Mouse (Mus musculus) urinary bladder, adult 18-20 months (tissue): ENCODE results near the gene Wdr86.
A peak's percentile ranks its signal among the peaks of the same experiment; 100 is the strongest.
"Not testable (repeated sequence)": the region's sequence is repeated elsewhere in the genome, so short reads cannot be mapped to it uniquely, and the experiment has no call there.

Experiments used
- DNase-seq, 2 experiments: peaks; one replicate each; pipeline ENCODE4 v3.0.0; 2022; ENCODE audit warnings: low spot score in 2 of 2, mixed read lengths in 2 of 2

Gene Wdr86

DNA sequence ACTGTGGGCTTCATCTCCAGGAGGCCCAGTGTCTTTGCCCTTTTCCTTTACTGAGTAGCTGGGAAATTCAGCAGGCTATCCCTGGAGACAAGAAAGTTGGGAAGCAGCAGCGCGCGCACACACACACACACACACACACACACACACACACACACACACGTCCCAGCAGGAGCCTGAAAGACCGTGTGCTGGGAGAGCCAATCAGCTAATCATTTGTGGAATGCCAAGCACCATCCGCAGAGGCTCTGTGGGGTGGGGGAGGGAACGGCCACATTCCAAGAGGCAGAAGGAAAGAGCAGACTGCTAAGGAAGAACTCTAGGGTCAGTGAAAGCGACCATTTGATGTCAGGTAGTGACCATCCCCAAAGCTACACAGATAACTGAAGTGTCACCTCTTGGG is 2.6 kb upstream of the Wdr86 start:
- no peak for DNase-seq

- DNase-seq = no peak
Observed at GRCm38 (mm10) chr5:24730986-24731385, 459 bp upstream of the Wdr86 start.

DNA sequence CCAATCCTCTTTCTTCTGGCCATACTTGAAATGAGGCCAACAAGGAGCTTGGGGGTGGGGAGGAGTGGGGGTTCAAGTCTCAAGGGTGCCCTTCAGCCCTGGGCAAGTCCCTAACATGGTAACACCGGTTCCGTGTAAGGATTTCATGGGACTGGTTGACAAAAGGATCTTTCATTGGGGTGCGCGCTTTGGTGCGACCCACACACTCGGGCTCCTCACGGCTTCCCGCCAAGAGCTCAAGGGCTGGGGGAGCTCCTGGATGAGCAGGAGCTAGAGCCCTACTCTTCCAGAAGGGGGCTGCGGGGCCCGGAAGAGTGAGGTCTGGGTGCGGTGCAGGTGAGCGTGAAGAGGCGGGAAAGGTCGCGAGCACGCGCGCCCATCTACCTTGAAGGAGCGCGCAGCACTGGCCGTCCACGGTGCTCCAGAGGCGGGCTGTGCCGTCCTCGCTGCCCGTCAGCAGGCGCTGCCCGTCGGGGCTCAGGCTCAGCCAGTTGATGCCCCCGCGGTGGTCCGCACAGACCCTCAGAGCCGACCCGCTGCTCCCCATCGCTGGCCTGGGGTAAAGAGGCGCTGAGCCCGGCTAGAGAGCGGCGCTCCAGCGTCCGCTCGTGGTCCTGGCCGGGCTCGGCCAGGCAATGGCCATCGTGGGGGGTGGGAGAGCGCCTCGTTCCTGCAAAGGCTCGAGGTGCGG is 585 bp downstream of the Wdr86 start:
- DNase-seq = no peak

GRCm38 (mm10) chr5:24726901-24727836 is 3.4 kb downstream of the Wdr86 start:
- no peak for DNase-seq

DNA sequence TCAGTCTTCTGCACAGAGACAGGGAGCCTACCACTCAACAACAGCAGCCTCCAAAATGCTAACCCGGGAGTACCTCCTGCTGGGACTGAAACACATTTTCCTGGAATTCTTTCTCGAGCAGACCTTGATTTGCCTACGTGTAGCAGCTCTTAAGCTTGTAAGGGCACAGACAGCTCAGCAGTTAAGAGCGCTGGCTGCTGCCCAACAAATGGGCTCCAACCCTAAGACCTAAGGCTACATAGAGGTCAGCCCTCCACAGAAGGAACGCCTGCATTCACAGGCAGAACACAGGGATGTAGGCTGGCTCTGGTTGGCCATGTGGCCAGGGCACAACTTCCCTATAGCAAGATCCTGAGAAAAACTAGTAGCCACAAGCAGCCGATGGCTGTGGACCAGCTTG is 4.6 kb downstream of the Wdr86 start:
- no peak for DNase-seq

DNA sequence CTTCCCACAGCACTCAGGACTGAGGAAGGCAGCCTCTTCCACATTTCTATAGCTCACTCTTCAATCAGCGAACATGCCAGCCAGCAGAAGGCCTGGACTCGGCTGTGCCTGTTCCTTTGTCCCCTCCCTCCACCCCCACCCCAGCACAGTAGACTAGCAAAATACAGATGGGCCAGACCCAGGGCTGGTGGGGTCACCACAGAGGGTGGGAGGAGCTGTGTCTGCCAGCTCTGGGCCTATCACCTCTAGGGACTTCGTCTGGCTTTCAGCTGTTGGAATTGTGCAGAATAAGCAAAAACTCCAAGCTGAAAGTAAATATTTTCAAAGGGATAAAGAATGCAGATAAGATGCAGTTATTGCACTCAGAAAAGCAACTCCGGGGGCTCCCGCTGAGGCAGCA is 5.7 kb downstream of the Wdr86 start:
- no peak for DNase-seq

- DNase-seq = no peak
Observed at GRCm38 (mm10) chr5:24724270-24724634, 6.3 kb downstream of the Wdr86 start.

- no peak for DNase-seq
Observed at GRCm38 (mm10) chr5:24723527-24724269, 6.8 kb downstream of the Wdr86 start.

DNA sequence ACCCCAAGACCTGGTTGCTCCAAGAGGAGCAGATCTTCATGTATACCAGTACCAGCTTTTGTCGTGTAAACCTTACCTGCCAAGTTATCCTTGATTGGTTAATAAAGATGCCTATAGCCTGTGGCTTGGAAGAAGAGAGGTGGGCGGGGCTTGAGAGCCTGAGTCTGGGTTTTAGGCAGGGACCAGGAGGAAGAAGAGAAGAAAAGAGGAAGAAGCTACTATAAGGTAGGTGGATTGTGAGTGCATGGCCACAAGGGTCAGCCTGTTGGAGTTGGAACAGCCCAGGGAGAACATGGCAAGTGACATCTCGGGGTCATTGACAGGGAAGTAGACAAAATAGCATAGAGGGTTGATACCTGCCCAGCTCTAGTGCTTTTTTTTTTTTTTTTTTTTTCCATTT is 10.7 kb downstream of the Wdr86 start:
- DNase-seq = no peak

GRCm38 (mm10) chr5:24718076-24718475 is 12.5 kb downstream of the Wdr86 start:
- DNase-seq = no peak

GRCm38 (mm10) chr5:24713987-24714386 is 16.5 kb downstream of the Wdr86 start:
- no peak for DNase-seq

DNA sequence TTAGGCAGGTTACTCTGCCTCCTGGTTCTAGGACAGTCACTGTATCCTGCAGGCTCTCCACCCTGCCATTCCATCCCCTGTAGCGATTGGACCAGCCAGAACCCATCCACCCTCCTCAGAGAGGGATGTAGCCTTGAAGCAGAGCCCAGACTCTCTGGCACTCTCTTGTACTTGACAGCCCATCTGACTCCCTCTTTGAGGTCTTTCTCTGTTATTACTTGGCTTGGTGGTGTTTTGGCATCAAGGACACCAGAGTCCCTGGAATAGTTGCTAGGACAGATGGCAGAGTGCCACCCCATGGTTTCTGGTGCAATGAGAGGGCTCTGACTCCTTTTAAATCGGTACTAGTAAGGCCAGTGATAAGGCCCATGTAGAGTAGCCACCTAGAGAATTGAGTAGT is 17.3 kb downstream of the Wdr86 start:
- DNase-seq = no peak

DNA sequence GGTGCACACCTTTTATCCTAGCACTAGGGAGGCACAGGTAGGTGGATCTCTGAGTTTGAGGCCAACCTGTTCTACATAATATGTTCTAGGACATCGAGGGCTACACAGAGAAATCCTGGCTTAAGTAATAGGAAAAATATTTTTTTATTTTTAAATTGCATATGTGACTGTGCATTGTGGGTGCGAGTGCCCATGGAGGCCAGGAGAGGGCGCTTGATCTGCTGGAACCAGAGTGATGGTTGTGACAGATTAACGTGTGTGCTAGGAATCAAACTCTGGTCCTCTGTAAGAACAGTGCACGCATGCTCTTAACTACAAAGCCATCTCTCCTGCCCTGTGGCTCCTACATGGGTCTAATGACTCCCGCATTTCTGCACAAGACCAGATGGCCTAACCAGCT is 18.9 kb downstream of the Wdr86 start:
- DNase-seq = no peak

DNA sequence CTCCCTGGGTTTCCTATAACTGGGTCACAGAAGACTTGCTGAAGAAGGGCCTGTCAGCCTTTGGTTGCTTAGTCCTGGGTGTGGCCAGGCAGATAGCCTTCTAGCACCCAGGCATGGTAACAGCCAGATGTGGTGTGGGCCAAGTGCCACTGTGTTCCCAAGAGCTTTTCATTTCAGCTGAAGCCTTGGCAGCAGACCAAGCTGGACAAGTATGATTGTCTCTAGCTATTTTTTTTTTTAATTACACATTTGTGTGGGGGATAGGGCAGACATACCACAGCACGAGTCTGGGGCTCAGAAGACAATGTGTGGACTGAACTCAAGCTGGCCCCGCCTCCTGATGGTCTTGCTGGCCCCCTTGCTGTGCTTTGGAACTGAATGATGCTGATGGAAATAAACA is 20.6 kb downstream of the Wdr86 start:
- DNase-seq = no peak

DNA sequence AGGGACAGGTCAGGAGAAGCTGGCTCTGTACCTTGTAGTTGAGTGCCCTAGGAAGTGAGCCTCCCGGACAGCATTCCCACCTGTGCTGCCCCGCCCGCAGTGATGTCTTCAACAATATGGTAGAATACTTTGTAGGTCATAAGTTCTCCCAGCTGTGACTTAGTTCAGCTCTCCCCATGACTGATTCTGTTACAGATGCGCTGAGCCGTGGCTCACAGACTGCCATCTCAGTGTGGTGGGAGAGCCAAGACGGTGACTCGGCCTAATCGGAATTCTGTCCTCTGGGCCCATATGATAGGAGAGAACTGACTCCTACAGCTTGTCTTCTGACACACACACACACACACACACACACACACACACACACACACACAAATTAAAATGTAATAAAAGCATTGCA is 25.9 kb downstream of the Wdr86 start:
- DNase-seq = no peak

GRCm38 (mm10) chr5:24701271-24701670 is 29.3 kb downstream of the Wdr86 start:
- no peak for DNase-seq

DNA sequence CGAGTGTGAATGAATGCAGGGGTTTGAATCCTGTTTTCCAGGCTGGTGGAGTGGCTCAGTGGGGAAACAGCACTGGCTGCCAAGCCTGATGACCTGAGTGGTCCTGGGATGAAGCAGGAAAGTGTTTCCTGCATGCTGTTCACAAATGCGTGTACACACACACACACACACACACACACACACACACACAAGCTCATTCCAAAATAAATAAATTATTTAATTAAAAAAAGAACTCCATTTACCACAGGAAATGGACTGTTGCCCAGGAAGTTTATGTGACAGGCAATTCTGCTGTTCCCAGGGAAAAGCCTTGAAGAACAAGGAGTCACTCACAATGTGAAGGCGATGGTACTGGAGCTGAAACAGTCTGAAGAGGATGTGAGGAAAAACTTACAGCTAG is 33.8 kb downstream of the Wdr86 start:
- DNase-seq = no peak

- no peak for DNase-seq
Observed at GRCm38 (mm10) chr5:24687696-24688095, 42.8 kb downstream of the Wdr86 start.

GRCm38 (mm10) chr5:24686671-24687420 is 43.7 kb downstream of the Wdr86 start:
- DNase-seq = not testable (repeated sequence)

- peak in 1 of 2 experiments; percentile 9 for DNase-seq
Observed at GRCm38 (mm10) chr5:24686176-24686575, 44.4 kb downstream of the Wdr86 start.

GRCm38 (mm10) chr5:24685366-24686093 is 45.0 kb downstream of the Wdr86 start, which contains the start of gene Nub1:
Gene Nub1, plus strand, starts transcription at chr5:24685532.
- DNase-seq = peak; percentile 93 to 97
